Mouse (Mus musculus) brain, embryonic 14.5 days (tissue): ENCODE measurements around the gene Fzr1.

ENCODE experiments used
- CTCF ChIP-seq: fragments of 200-500 bp; IDR thresholded peaks from 2 replicates; pipeline ENCODE4 v1.5.1; 2012; ENCODE audit warnings: inconsistent platforms, mild to moderate bottlenecking, moderate library complexity, borderline replicate concordance; ENCODE audit not compliant: insufficient read depth, insufficient read length; ENCODE audit errors: extremely low read depth
- POLR2A ChIP-seq: fragments of 200-500 bp; IDR thresholded peaks from 2 replicates; pipeline ENCODE4 v1.6.1; 2012; ENCODE audit warnings: mild to moderate bottlenecking, inconsistent platforms, borderline replicate concordance; ENCODE audit not compliant: poor library complexity, insufficient read depth, insufficient read length, severe bottlenecking; ENCODE audit errors: extremely low read depth

DNA sequence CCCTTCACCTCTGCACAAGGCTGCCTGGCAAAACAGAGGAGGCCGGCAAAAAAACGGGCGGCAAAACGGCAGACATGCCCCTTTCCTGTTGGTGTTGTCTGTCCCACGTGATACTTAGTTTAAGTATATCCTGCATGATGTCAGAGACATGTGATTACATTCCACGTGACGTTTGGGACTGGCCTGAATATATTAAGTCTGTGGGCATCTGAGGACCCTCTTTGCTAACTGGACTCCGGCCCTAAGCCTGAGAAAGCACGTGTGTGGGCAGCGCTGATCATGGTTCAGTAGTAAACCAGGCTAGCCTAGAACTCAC lies 22.8 kb upstream of the Fzr1 start:
- TF ChIP-seq POLR2A (no peak), CTCF (no peak)
